Mouse (Mus musculus) 3134 (cell line): Measurements from ENCODE around the gene Rybp.

Experiments
- DNase-seq: peaks from one replicate; pipeline ENCODE4 v3.0.0-alpha.2; 2011; ENCODE audit warnings: low spot score; ENCODE audit not compliant: insufficient read length; ENCODE audit errors: extremely low read depth

Rybp gene

GRCm38 (mm10) chr6:100220917-100221560 lies 66.2 kb downstream of the Rybp start:
- no peak for DNase-seq

DNA sequence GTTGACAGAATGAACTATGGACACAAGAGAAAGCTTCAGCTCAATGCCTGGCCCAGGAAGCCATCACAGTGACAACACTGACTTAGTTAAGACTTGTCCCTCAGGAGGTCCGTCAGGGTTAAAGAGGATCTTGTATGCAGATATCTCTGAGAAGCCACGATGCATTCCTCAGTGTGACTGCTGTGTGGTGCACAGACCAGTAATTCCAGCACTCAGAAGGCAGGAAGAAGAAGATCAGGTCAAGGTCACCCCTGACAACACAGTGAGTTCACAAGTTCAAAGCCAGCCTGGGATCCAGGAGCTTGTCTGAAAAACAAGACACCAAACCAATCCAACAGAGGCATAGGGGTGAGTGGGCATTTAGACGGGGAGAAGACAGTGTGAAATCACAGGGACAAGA lies 67.3 kb downstream of the Rybp start:
- no peak for DNase-seq

- DNase-seq: peak; percentile 85
Measured at GRCm38 (mm10) chr6:100218541-100219341, 68.5 kb downstream of the Rybp start.

DNA sequence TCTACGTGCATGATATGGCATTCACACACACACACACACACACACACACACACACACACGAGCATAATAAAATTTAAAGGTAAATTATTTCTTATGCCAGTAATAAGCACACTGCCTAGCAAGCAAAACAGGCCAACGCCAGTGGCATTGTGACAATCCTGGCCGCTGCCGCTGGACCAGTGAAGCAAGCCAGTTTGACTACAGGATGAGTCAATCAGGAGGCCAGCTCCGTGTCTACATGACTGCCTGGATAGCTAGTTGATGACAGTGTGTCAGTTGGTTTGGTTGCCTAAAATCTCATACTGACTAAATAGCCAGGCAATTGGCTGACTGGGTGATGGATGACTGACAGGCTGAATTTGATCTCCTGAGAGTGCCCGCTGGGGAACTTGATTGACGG lies 69.8 kb downstream of the Rybp start:
- DNase-seq: peak; percentile 45

GRCm38 (mm10) chr6:100216945-100217344 lies 70.3 kb downstream of the Rybp start:
- no peak for DNase-seq

DNA sequence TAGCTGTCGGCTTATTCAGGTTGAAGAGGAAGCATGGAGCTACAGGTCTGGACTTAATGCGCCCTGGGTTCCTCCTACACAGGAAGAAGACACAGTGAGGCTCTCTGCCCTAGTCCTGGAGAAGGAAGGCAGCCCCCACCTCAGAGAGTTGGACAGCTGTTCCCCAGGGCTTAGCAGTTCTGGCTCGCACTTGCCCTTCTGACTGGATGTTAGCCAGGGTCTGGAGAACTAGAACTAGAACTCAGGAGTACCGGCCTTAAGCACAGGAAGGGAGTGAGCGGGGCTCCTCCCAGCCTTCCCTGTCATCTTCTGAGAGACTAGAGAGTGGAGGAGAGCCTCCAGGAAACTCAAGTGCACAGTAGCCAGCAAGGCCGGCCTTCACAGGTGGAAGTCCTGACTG lies 71.5 kb downstream of the Rybp start:
- DNase-seq: no peak

GRCm38 (mm10) chr6:100214132-100214913 lies 73.0 kb downstream of the Rybp start:
- DNase-seq: no peak

DNA sequence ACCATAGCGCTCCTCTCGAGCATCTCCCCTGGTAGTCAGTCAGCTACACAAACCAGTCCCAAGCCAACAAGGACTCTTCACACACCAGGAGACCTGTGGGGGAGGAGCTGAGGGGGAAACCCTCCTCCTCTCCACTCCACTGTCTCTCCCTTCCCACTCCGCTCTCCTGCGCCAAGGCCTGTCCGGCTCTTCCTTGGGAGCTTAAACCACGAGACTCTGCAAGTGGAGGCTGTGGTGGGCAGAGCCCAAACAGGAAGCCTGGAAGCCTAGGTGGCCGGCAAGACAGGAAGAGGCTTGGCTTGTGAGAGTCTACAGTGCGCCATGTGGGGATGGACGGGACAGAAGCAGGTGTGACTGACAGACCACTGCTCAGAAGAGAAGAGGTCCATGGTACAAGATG lies 73.7 kb downstream of the Rybp start:
- DNase-seq: no peak

- DNase-seq: no peak
Measured at GRCm38 (mm10) chr6:100212820-100213219, 74.5 kb downstream of the Rybp start.

GRCm38 (mm10) chr6:100211646-100212045 lies 75.6 kb downstream of the Rybp start:
- DNase-seq: no peak

DNA sequence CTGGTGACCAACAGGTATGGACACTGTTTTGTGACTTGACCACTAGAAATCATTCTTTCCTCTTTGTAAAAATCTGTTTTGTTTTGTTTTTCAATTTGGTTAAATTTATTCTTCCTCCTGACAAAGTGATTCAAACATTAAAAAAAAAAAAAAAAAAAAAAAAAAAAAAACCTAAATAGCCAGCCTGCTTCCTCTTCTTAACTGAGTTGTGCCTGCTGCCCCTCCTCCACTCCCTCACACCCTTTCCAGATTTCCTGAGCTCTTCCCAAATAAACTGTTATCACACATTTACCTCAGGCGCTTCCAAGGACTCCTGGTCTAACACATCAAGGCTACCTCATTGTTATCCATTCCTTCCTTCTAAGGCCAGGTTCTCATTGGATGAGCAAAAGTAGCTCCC lies 76.8 kb downstream of the Rybp start:
- DNase-seq: no peak

GRCm38 (mm10) chr6:100206741-100207275 lies 80.5 kb downstream of the Rybp start:
- no peak for DNase-seq

DNA sequence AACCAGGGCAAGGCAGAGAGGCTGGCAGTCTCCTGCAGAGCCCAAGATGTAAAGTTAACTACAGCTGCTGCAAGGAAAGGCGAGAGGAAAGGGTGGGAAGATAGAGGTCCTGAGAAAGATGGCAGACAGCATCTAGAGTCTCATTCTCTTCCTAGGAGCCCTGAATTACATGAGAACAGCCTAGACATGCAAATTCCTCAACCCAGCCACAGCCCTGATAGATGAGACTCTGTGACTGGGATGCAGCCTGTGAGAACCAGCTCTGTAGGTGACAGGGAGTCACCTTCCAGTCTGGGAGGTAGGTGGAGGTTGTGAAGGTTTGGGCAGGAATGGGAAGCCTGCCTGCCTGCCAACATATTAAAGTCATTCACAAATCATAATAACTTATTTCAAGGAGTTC lies 81.0 kb downstream of the Rybp start:
- no peak for DNase-seq

DNA sequence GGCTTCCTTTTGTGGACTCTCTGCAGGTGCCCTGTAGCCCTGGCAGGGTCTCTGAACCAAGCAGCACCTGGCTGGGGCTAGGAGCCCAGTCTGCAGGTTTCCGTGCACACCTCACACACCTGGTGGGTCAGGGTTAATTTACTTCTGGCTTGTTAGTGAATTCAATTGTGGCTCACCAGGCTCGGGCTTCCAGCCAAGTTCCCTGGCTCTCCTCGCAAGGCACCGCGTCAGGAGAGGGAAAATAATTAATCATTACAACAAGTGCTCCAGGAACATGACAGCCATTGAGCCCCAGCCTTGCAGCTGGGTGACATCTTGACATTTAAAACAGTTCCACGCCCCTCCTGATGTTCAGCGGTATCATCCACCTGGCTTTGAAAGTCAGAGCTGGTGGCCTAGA lies 82.8 kb downstream of the Rybp start:
- no peak for DNase-seq

DNA sequence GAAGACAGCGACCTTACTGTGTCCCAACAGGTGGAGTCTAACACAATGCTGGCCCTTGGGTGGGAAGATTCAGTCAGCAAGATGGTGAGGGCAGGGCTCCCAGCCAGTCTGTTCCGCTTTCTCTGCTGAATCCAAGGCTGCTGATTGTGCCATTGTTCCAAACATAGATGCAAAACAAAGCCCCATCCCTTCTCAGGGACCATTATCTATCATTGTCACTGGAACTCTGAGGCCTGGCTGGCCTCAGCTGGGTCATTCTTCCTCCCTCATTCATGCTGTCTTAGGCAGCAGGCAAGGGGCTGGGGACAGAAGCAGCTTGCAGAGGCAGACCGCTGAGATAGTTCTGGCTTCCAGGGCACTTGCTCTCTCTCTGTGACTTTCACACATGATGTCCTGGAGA lies 83.8 kb downstream of the Rybp start:
- DNase-seq: no peak

DNA sequence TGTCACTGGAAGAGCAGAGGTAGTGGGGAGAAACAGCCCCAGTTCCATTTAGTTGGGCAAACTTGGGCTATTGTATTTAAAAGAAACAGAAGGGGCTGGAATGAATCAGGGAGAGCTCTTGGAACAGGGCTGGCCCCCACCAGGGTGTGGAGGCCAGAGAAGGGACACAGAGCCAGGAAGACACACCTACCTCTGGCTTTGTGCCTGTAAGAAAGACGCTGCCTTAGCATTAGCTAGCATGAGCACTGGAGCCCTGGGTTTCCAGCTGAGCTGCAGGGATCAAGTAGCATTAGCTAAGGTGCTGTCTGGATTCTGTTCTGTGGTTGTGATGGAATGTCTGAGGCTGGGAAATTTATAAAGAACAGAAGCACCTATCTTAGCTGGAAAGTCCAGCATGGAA lies 85.2 kb downstream of the Rybp start:
- no peak for DNase-seq

GRCm38 (mm10) chr6:100197102-100197501 lies 90.2 kb downstream of the Rybp start:
- DNase-seq: no peak

- DNase-seq: peak; percentile 78
Measured at GRCm38 (mm10) chr6:100195870-100196409, 91.3 kb downstream of the Rybp start.

GRCm38 (mm10) chr6:100195091-100195490 lies 92.2 kb downstream of the Rybp start:
- no peak for DNase-seq

GRCm38 (mm10) chr6:100193760-100194159 lies 93.5 kb downstream of the Rybp start:
- no peak for DNase-seq

DNA sequence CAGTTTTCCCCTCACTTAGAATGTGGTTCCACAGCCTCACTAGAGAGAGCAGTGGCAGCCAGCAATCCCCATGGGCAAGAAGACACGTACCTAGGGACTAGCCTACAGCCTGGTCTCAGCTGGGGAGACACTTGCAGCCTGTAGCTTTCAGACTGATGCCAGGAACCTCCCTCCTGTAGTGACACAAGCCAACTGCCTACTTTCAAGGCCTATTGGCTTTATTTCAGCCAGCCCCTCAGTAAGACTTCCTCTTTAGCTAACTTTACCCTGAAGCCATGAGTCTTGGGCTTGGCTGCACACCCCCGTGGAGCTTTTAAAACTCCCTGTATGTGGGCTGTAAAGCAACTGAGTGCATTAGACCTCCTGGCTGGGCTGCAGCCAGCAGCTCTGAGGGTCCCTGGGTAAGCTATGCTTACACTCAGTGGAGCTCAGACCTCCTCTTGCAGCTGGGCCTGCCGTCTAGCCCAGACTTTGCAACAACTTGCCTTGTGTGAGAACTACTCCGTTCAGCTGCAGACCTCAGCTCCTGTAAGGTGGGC lies 94.5 kb downstream of the Rybp start:
- no peak for DNase-seq
